Mouse (Mus musculus) spleen, postnatal 0 days (tissue): ENCODE measurements around the gene Dmp1. TPM values are rescaled to one million over a fixed set of nuclear protein-coding genes. Genes with fewer than 3 reads are reported as not detected.

Experiments
- polyA plus RNA-seq: library from polyadenylated mRNA; unstranded; fragments of >200 nt; fragmentation: Nextera tagmentation; extraction: Ambion mirVana; gene quantifications from 2 replicates; pipeline ENCODE4 v1.2.1, GENCODE M21; 2015

Gene Dmp1
- polyA plus RNA-seq, result 0.06 and 0.08 TPM in 2 replicates

GRCm38 (mm10) chr5:104202351-104202750 lies at the start of gene Dmp1:
Dmp1 (plus strand) TSS chr5:104202613.

GRCm38 (mm10) chr5:104170412-104170811 lies 32.0 kb upstream of the Dmp1 start, which contains the start of gene Dspp:
Dspp (plus strand) TSS chr5:104170712.

Other genes with a start within 250 kb of the Dmp1 start
- 0.19 and 0.42 TPM in 2 replicates for gene Hsd17b13, start 225.2 kb upstream of the Dmp1 start, polyA plus RNA-seq
- 7.1 and 8.3 TPM in 2 replicates for gene Hsd17b11, start 180.7 kb upstream of the Dmp1 start, polyA plus RNA-seq
- gene Nudt9, start 156.3 kb upstream of the Dmp1 start, polyA plus RNA-seq, result 84.8 and 98.9 TPM in 2 replicates
- gene Gm17660, start 125.0 kb upstream of the Dmp1 start, polyA plus RNA-seq, result not detected in 2 replicates
- gene Sparcl1, start 88.9 kb upstream of the Dmp1 start, polyA plus RNA-seq, result 37.6 and 45.1 TPM in 2 replicates
- gene Dspp, start 31.9 kb upstream of the Dmp1 start, polyA plus RNA-seq, result not detected in 2 replicates
- not detected in 2 replicates for gene Ibsp, start 96.6 kb downstream of the Dmp1 start, polyA plus RNA-seq
- not detected in 2 replicates for gene Mepe, start 122.7 kb downstream of the Dmp1 start, polyA plus RNA-seq
- gene Spp1, start 232.5 kb downstream of the Dmp1 start, polyA plus RNA-seq, result 4.7 and 10.5 TPM in 2 replicates